Mouse (Mus musculus) thymus, postnatal 0 days (tissue): ENCODE data around the gene Pin1rt1. TPM values are rescaled to one million over a fixed set of nuclear protein-coding genes. Genes with fewer than 3 reads are reported as not detected.

Source experiments
- DNase-seq: peaks from one replicate; pipeline ENCODE4 v3.0.0-alpha.2; 2015; ENCODE audit warnings: low spot score
- polyA plus RNA-seq: library from polyadenylated mRNA; unstranded; fragments of >200 nt; fragmentation: Nextera tagmentation; extraction: Ambion mirVana; gene quantifications from 2 replicates; pipeline ENCODE4 v1.2.1, GENCODE M21; 2015

Gene Pin1rt1
- polyA plus RNA-seq, 1 experiment from 2014 or later: not detected

- DNase-seq: no peak
Measured at GRCm38 (mm10) chr2:104714254-104714691, 1.9 kb downstream of the Pin1rt1 start.

DNA sequence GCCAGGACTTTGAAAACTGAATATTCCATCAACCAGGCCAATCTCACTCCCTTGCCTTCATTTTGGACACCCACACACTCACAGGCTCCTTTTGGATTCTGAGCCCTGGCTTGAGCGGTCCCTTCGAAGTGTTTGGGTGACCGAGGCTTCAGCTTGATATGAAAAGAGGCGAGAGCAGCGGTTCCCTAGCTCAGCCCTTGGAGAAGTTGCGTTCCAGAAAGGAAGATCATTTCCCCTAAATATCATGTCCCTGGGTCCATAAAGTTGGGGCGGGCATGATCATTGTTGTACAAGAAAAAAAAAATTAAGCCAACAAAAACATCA is 3.7 kb downstream of the Pin1rt1 start:
- no peak for DNase-seq

DNA sequence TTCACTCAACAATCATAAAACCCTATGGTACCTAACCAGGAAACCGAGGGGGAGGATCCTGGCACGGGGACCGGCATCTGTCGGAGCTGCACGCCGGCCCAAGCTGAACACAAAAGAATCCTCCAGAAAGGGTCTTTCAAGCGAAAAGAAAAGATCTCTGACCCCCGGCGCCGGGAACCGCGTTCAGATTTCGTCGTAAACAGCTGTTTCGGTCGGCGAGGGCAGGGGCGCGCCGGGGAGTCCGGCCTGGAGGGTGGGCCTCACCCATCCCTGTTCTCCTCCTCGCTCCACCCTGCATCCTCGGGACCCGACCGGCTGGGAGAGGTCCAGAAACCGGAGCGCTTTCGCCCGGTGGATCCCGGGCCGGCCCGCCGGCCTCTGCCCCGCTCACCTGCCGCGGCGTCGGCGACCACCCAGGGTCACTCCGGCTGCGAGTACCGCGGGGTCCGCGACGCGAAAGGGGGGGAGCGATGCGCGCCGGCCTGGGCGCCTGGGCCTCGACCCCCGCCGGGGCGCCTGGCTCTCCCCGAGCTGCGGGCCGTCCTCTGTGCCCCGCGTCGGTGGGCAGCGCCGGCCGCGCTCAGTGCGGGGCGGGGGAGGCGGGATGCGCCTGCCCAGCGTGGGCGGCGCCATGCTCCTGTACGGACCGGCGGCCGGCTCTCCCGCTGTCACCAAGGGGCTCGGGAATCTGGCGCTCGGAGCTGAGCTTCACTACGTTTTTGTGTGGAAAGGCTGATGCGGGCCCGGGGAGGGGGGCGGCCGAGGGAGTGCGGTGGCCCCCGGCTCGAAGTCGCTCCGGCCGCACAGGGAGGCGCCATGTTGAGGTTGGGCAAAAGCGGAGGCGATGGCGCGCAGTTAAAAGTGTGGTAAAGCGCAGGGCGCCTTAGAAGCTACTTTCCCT is 4.3 kb downstream of the Pin1rt1 start, which contains the start of gene Tcp11l1:
Tcp11l1 (minus strand) TSS at position 585 of the 901 bp plus-strand sequence.
- peak; percentile 14 for DNase-seq

DNA sequence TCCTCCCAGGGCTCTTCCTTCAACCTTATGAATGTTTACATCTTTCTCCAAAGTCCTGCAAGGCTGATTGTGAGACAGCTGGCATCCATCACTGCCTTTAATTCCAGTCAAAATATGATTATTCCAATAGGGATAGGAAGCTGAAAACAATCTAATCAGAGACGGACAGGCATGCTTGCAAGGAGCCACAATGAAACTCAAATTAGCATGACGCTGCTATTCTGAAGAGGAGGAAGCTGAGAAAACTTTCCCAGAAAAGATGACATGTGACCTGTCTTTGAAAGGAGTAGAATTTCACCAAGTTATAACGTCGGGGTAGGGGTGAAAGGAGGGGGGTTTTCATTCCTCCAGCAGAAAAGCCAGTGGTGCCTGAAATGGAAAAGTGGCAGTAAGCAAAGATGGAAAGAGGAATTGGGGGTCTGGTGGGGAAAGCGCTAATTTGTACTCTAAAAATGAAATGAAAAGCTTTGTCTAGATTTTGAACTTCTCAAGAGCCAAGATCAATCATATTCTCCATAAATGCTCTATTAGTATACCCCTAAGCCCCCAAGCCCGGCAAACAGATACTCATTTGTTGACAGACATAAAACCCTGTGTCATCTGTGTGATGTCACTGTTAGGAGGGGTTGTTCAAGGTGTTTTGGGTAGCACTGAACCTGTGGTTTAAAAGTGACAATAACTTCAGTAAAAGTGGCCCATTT is 5.4 kb downstream of the Pin1rt1 start:
- DNase-seq: no peak

GRCm38 (mm10) chr2:104709786-104710337 is 6.3 kb downstream of the Pin1rt1 start:
- DNase-seq: no peak

DNA sequence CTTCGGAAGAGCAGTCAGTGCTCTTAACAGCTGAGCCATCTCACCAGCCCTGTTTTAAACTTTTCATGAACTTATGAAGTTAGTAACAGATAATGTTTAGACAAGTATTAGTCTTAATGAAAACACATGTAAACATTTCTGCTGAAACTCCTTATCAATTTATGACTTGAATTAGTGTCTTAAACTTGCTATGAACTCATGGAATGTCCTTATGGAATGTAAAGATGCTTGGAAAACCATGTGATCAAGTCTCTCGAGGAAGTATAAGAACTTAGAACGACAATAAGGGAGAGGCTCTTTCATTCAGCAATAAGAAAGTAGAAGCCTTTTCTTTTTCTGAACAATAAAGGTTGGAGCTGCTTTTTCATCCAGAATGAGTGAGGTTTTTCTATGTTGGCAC is 11.8 kb downstream of the Pin1rt1 start:
- no peak for DNase-seq

DNA sequence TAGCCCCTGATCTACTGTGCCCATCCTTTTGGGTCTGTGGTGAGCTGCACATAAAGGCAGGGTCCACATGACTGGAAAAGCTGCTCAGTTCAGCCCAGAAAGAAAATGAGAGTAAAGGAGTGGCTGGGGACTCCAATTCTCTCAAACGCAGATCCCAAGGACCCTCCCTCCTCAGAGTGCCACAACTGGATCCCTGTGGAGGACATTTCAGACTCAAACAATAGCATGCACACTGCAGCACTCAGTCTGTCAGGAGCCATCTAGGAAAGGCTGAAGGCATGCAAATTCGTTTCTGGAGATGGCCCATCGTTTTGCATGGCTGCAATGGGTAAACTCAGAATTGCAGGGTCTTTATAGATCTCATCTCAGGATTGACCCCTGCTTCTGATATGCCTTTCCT is 13.0 kb downstream of the Pin1rt1 start:
- DNase-seq: no peak

DNA sequence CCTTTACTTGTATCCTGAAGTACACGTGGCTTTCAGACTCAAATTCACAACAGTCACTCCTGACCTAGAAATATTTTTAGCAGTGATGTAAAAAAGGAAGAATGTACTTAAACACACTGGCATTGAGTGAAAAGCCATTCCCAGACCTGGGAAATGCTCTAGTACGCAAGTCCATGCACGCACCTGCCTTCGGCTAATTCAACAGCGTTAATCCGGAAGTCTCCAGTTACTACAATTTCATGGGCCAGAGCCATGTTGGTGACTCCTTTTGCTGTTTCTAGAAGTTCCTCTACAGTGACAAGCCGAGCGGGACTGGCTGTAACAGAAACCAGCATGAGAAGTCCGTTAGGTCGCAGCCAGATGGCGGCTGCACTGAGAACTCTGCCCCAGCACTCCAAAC is 16.5 kb downstream of the Pin1rt1 start:
- DNase-seq: no peak

GRCm38 (mm10) chr2:104692551-104692950 is 23.6 kb downstream of the Pin1rt1 start:
- DNase-seq: no peak

DNA sequence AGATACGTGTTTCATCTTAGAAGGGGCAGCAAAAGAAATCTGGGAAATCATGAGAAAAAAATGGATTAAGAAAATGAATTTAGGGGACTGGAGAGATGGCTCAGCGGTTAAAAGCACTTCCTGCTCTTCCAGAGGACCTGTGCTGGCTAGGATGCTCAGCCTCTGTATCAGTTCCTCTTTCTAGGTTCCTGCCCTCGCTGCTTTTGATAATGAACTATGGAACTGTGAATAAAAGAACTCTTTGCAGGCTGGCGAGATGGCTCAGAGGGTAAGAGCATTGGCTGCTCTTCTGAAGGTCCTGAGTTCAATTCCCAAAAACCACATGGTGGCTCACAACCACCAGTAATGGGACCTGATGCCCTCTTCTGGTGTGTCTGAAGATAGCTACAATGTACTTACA is 25.5 kb downstream of the Pin1rt1 start:
- no peak for DNase-seq

GRCm38 (mm10) chr2:104688724-104689123 is 27.5 kb downstream of the Pin1rt1 start:
- no peak for DNase-seq

DNA sequence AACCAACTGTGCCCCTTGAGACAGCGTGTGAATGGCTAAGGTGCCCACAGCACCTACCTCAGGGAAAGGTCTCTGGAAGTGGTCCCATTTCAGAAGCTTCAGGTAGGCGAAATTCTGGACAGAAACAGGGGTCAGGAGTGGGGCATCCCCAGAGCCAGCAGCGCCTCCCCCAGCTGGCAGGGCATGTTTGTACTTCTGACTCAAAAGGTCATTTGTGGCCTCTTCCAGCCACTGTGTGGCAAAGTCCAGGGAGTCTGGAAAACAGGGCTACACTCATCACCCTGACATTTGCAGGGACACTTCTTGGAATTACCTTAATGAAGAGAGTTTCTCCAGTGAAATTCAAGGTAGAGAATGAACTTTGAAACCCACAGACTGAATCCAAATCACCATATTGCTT is 27.9 kb downstream of the Pin1rt1 start:
- DNase-seq: no peak

- DNase-seq: peak; percentile 2
Measured at GRCm38 (mm10) chr2:104687261-104687660, 28.9 kb downstream of the Pin1rt1 start.

DNA sequence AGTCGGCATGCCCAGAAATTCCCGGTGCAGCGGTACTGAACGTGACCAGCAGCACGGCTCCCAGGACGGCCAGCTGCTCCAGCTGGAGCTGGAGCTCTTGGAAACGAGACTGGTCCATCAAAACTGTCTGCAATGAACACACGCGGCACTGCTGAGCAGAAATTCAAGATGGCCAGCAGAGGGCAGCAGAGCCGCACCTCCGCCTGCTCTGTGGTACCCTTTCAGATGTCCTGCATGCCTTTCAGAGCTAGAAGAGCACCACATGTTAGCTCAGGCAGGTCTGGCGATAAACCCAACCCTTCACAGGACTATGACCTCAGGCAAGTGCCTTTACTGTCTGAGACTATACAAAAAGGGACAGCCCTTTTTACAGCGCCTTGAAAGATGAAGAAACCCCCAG is 30.8 kb downstream of the Pin1rt1 start:
- DNase-seq: peak; percentile 65

- DNase-seq: no peak
Measured at GRCm38 (mm10) chr2:104684771-104685170, 31.4 kb downstream of the Pin1rt1 start.

DNA sequence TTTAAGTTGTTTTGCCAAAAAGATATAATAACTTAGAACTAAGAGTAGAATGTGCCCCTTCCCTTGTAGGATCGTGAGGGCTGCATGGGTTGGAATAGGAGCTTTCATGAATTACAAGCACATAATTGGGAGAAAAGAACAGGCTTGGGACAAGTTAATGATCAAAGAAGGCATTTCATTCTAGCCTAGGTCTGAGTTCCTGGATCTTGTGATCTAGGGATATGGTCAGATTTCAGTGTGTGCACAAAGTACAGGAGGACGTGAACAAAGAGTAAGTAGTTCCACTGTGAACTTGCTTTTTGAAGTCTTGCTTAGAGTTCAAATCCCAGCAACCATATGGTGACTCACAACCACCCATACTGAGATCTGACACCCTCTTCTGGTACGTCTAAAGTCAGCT is 38.9 kb downstream of the Pin1rt1 start:
- no peak for DNase-seq

GRCm38 (mm10) chr2:104671724-104672123 is 44.5 kb downstream of the Pin1rt1 start:
- DNase-seq: no peak

GRCm38 (mm10) chr2:104669122-104669804 is 46.9 kb downstream of the Pin1rt1 start:
- DNase-seq: no peak
